Mouse (Mus musculus): ENCODE data around the gene Ptpn3. TPM values are rescaled to one million over a fixed set of nuclear protein-coding genes. Genes with fewer than 3 reads are reported as not detected.
A peak's percentile ranks its signal among the peaks of the same experiment; 100 is the strongest.
"Not testable (repeated sequence)": the region's sequence is repeated elsewhere in the genome, so short reads cannot be mapped to it uniquely, and the experiment has no call there.

Gene Ptpn3
- total RNA-seq, 2 experiments from 2014 or later = 74.8 to 79.2 TPM

- peak; percentile 38 to 45 for DNase-seq
Measured at GRCm38 (mm10) chr4:57299308-57299700, 2.3 kb downstream of the Ptpn3 start.

- DNase-seq = no peak
Measured at GRCm38 (mm10) chr4:57298181-57298580, 3.5 kb downstream of the Ptpn3 start.

- no peak for DNase-seq
Measured at GRCm38 (mm10) chr4:57294971-57295656, 6.5 kb downstream of the Ptpn3 start.

- DNase-seq = no peak
Measured at GRCm38 (mm10) chr4:57292670-57293069, 9.0 kb downstream of the Ptpn3 start.

- DNase-seq = no peak
Measured at GRCm38 (mm10) chr4:57290049-57290448, 11.6 kb downstream of the Ptpn3 start.

- no peak for DNase-seq
Measured at GRCm38 (mm10) chr4:57287808-57288207, 13.8 kb downstream of the Ptpn3 start.

- DNase-seq = no peak
Measured at GRCm38 (mm10) chr4:57285251-57285650, 16.4 kb downstream of the Ptpn3 start.

- no peak for DNase-seq
Measured at GRCm38 (mm10) chr4:57283189-57283588, 18.4 kb downstream of the Ptpn3 start.

GRCm38 (mm10) chr4:57282630-57283029, 19.0 kb downstream of the Ptpn3 start:
- DNase-seq = no peak

- no peak for DNase-seq
Measured at GRCm38 (mm10) chr4:57282179-57282578, 19.5 kb downstream of the Ptpn3 start.

GRCm38 (mm10) chr4:57280888-57281287, 20.7 kb downstream of the Ptpn3 start:
- no peak for DNase-seq

GRCm38 (mm10) chr4:57279229-57279628, 22.4 kb downstream of the Ptpn3 start:
- DNase-seq = no peak

- no peak for DNase-seq
Measured at GRCm38 (mm10) chr4:57278812-57279211, 22.8 kb downstream of the Ptpn3 start.

- DNase-seq = no peak
Measured at GRCm38 (mm10) chr4:57277671-57278070, 24.0 kb downstream of the Ptpn3 start.

- DNase-seq = peak; percentile 46 to 70
Measured at GRCm38 (mm10) chr4:57275116-57275743, 26.4 kb downstream of the Ptpn3 start.

GRCm38 (mm10) chr4:57273532-57274502, 27.8 kb downstream of the Ptpn3 start:
- no peak for DNase-seq

GRCm38 (mm10) chr4:57270991-57271390, 30.6 kb downstream of the Ptpn3 start:
- no peak for DNase-seq

- not testable (repeated sequence) for DNase-seq
Measured at GRCm38 (mm10) chr4:57270489-57270888, 31.1 kb downstream of the Ptpn3 start.

- DNase-seq = no peak
Measured at GRCm38 (mm10) chr4:57269344-57269743, 32.3 kb downstream of the Ptpn3 start.

GRCm38 (mm10) chr4:57268330-57268729, 33.3 kb downstream of the Ptpn3 start:
- no peak for DNase-seq

- DNase-seq = no peak
Measured at GRCm38 (mm10) chr4:57266389-57266788, 35.2 kb downstream of the Ptpn3 start.

GRCm38 (mm10) chr4:57263695-57264094, 37.9 kb downstream of the Ptpn3 start:
- DNase-seq = no peak

GRCm38 (mm10) chr4:57263061-57263685, 38.5 kb downstream of the Ptpn3 start:
- DNase-seq = no peak
